Mouse (Mus musculus) erythroblast, embryonic 14.5 days (primary cell): Measurements from ENCODE around the gene Sbf2. TPM values are rescaled to one million over a fixed set of nuclear protein-coding genes. Genes with fewer than 3 reads are reported as not detected.
"Not testable (repeated sequence)": the region's sequence is repeated elsewhere in the genome, so short reads cannot be mapped to it uniquely, and the experiment has no call there.

Experiments used
- H3K27me3 ChIP-seq: 2 replicates; pipeline ENCODE4 v1.6.1; 2012; ENCODE audit warnings: inconsistent platforms; ENCODE audit not compliant: control insufficient read depth
- H3K36me3 ChIP-seq: 2 replicates; pipeline ENCODE4 v1.6.1; 2012; ENCODE audit warnings: mild to moderate bottlenecking, inconsistent platforms; ENCODE audit not compliant: control insufficient read depth
- H3K4me1 ChIP-seq: 2 replicates; pipeline ENCODE4 v1.6.1; 2012; ENCODE audit warnings: inconsistent platforms; ENCODE audit not compliant: control insufficient read depth
- H3K4me3 ChIP-seq: replicated peaks from 2 replicates; pipeline ENCODE3; 2012; ENCODE audit warnings: moderate library complexity, mild to moderate bottlenecking, inconsistent platforms
- H3K9me3 ChIP-seq: 2 replicates; pipeline ENCODE4 v1.6.1; 2012; ENCODE audit warnings: low read length, inconsistent platforms, mixed read lengths; ENCODE audit not compliant: control insufficient read depth
- GATA1 ChIP-seq: IDR thresholded peaks from 2 replicates; pipeline ENCODE4 v1.6.1; 2012; ENCODE audit warnings: low read length, inconsistent platforms, mixed read lengths
- TAL1 ChIP-seq: IDR thresholded peaks from 3 replicates; pipeline ENCODE4 v1.6.1; 2012; ENCODE audit warnings: low read length, inconsistent platforms, mixed read lengths
- polyA plus RNA-seq: library from polyadenylated mRNA; stranded (reverse); fragments of >175 nt; gene quantifications from 2 replicates; pipeline ENCODE4 v1.2.3, GENCODE M21; 2012

Sbf2 gene
- polyA plus RNA-seq, 1 experiment = not detected

DNA sequence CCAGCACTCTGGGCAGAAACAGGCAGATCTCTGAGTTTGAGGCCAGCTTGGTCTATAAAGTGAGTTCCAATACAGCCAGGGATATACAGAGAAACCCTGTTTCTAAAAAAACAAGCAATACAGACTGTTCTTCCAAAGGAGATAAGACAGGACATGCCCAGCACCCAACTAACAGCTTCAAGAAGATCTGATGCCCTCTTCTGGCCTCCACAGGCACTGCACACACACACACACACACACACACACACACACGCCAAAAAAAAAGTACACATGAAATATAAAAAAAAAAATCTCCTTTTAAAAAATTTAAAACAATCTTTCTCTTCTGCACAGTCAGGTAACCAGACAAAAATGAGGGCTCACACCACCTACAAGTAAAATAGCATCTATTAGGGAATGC, 7.8 kb downstream of the Sbf2 start:
- TF ChIP-seq TAL1 = no peak
- no peak for TF ChIP-seq GATA1
- peaks cover 8% of the 10 kb centered on the region for H3K27me3 ChIP-seq
- no peaks in the 10 kb centered on the region for H3K4me1 ChIP-seq
- no peak overlapping the region for H3K4me3 ChIP-seq
- H3K9me3 ChIP-seq = no peaks in the 10 kb centered on the region
- H3K36me3 ChIP-seq = no peaks in the 10 kb centered on the region

DNA sequence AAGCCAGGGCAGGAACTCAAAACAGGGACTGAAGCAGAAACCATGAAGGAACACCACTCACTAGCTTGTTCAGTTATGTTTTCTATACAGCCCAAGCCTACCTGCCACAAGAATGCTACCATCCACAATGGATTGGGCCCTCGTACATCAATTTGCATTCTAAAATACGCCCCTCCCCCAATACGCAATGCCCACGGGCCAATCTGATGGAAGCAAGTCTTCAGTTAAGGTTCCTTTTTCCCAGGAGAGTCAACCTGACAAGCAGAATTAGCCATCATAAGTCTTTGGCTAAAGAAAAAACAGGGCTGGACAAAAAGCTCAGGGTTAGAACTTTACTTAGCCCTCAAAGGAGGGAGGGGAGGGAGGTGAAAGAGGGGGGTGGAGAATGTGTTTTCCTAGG, 9.2 kb downstream of the Sbf2 start:
- no peak for TF ChIP-seq GATA1
- TF ChIP-seq TAL1 = no peak
- Histone ChIP-seq H3K9me3 (no peaks in the 10 kb centered on the region), H3K4me1 (no peaks in the 10 kb centered on the region), H3K27me3 (no peaks in the 10 kb centered on the region), H3K4me3 (no peak overlapping the region), H3K36me3 (no peaks in the 10 kb centered on the region)

DNA sequence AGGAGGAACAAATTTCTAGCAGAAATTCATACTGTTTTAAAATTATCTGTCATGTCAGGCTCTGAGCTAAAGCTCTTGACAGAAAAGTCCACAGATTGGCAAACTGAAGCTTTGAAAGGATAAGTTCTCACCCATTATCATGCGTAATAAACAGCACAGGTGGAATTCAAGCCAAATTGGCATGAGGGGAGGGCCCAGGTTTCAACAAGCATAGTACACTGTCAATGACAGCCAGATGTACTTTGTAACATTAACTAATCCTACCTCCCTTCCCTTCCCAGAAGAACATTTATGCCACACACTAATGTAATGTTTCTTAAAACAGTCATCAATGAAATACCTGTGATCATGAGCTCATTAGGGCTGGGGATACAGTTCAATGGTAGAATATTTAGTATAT, 17.6 kb downstream of the Sbf2 start:
- no peaks in the 10 kb centered on the region for H3K27me3 ChIP-seq
- H3K4me1 ChIP-seq = no peaks in the 10 kb centered on the region
- no peaks in the 10 kb centered on the region for H3K36me3 ChIP-seq
- no peak overlapping the region for H3K4me3 ChIP-seq
- TF ChIP-seq GATA1 = no peak
- no peak for TF ChIP-seq TAL1
- H3K9me3 ChIP-seq = no peaks in the 10 kb centered on the region

DNA sequence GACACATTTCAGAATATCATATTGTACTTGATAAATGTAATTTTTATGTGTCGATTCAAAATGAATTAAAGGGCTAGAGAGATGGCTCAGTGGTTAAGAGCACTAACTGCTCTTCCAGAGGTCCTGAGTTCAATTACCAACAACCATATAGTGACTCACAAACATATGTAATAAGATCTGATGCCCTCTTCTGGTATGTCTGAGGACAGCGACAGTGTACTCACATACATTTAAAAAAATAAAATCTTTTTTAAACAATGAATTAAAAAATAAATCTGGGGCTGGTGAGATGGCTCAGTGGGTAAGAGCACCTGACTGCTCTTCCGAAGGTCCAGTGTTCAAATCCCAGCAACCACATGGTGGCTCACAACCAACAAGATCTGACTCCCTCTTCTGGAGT, 20.7 kb downstream of the Sbf2 start:
- H3K27me3 ChIP-seq, H3K4me3 ChIP-seq, H3K4me1 ChIP-seq, H3K36me3 ChIP-seq, H3K9me3 ChIP-seq: not testable (repeated sequence)

DNA sequence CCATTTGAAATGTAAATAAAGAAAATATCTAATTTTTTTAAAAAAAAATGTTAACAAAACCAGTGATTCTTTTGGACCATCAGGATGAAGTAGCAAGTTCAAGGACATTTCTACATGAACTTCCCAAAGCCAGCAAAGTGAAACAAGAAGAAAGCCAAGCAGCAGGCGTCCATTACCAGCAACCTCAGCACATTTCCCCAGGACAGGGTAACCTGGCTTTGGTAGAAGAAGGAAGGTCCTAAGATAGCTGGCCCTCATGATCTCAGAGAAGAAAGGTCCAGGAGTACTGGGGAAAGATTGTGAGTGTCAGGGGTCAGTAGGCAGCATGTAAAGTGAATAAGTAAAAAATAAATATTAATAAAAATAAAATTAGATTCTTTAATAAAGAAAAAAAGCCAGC, 27.0 kb downstream of the Sbf2 start:
- Histone ChIP-seq H3K9me3 (no peaks in the 10 kb centered on the region), H3K4me1 (no peaks in the 10 kb centered on the region), H3K27me3 (no peaks in the 10 kb centered on the region), H3K36me3 (no peaks in the 10 kb centered on the region), H3K4me3 (no peak overlapping the region)
- TF ChIP-seq TAL1 = no peak
- TF ChIP-seq GATA1 = no peak

DNA sequence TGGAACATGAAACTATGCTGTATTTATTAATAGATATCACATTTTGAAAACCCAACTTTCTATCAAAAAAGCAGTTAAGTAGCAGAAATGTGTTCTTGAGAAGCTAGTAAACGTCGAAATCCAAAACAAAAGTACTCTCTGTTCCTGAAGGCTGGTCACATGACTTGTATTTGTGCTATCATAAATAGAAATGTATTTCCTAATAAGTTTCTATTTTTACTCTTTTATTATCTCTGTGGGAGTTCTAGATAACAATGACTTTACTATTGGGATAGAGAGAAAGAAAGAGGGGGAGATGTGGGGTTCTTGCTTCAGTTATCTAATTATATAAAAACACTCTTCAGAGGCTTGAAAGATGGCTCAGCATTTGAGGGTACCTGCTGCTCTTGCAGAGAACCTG, 29.5 kb downstream of the Sbf2 start:
- H3K4me1 ChIP-seq = no peaks in the 10 kb centered on the region
- TF ChIP-seq TAL1 (no peak), GATA1 (no peak)
- no peak overlapping the region for H3K4me3 ChIP-seq
- no peaks in the 10 kb centered on the region for H3K9me3 ChIP-seq
- no peaks in the 10 kb centered on the region for H3K27me3 ChIP-seq
- no peaks in the 10 kb centered on the region for H3K36me3 ChIP-seq

DNA sequence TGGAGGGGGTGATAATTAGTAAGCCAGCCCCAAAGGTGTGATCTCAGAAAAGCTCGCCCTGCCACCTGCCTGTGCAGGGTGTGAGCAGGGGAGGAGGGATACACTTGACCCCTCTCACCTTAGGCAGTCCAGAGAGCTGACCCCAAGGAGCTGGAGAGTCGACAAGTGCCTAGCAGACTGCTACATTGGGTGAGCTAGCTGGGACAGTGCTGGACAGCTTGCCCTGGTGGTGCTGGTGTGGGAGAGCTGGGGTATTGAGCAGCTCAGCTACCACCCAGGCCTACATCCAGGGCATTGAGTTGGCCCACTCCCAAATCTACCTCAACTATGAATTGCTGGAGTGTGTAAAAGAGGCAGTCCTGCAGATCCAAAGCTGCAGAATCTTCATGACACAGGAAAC, 30.6 kb downstream of the Sbf2 start:
- no peak overlapping the region for H3K4me3 ChIP-seq
- TF ChIP-seq GATA1 = no peak
- TF ChIP-seq TAL1 = no peak
- no peaks in the 10 kb centered on the region for H3K27me3 ChIP-seq
- no peaks in the 10 kb centered on the region for H3K36me3 ChIP-seq
- no peaks in the 10 kb centered on the region for H3K9me3 ChIP-seq
- no peaks in the 10 kb centered on the region for H3K4me1 ChIP-seq

DNA sequence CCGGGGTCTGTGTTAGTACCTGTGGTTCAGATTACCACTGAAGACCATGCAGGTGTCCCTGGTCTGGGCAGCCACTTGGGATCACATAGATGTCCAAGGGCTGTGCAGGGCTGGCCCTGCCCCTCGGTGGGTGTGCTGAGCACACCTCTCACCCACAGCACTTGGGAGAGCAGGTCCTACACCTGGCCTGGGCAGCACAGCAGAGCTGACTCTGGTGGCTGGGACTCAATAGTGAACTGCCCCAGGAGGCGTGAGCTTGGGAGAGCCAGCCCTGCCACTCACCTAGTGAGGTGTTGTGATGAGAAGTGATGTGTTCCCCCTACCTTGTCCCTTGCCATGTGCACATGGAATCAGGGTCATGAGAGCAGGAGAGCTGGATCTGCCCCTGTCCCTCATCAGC, 31.0 kb downstream of the Sbf2 start:
- Histone ChIP-seq H3K36me3 (no peaks in the 10 kb centered on the region), H3K9me3 (no peaks in the 10 kb centered on the region), H3K4me1 (no peaks in the 10 kb centered on the region), H3K4me3 (no peak overlapping the region), H3K27me3 (no peaks in the 10 kb centered on the region)
- no peak for TF ChIP-seq TAL1
- no peak for TF ChIP-seq GATA1

DNA sequence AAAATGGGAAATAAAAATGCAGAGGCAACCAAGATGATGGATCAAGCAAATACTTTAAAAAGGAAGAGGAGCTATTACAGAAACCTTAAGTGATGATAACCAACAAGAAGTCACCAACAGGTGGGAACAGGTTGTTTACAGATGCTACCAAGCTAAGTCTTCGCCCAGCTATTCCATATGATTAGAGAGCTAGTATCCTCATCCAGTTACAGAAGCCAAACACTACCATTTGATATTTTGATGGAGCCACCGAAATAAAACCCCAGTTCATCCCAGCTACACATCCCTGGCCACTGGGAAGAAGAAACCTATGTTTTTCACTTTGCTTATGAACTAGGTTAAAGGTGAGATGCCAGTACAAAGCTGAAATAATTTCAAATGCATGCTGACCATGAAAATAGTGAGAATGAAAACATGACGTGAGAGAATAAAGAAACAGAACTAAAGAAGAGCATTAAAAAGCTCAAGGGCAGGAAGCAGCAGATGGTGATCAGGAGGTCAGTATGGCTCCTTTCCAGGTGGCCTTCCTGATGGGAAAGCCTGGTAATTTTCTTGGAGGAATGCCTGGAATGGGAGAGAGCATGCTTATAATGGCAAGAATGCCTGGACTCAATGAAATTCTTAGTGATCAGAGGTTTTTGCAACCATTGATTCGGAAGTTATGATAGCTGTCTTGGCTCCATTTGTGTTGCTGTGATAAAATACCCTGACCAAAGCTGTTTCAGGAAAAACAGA, 48.7 kb downstream of the Sbf2 start:
- Histone ChIP-seq H3K9me3 (no peaks in the 10 kb centered on the region), H3K36me3 (no peaks in the 10 kb centered on the region), H3K4me1 (no peaks in the 10 kb centered on the region), H3K4me3 (no peak overlapping the region), H3K27me3 (no peaks in the 10 kb centered on the region)
- no peak for TF ChIP-seq GATA1
- TF ChIP-seq TAL1 = no peak

DNA sequence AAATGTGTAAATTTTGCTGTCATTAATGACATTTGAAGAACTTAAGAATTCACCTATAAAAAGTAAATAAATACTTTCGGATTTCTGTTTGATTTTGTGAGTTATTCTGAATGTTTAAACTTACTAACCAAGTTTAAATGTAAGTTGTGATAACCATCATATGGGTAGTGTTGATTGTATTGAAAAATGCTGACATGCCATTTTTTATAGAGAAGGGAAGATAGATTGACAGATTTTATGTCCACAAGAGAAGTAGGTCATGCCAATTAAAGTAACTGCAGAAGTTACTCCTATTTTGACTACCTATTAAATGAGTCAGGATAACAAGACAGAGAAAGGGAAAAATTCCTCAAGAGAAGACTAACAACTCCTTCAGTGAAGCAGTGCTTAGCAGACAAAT, 53.1 kb downstream of the Sbf2 start:
- TF ChIP-seq TAL1 (no peak), GATA1 (no peak)
- no peak overlapping the region for H3K4me3 ChIP-seq
- H3K27me3 ChIP-seq = no peaks in the 10 kb centered on the region
- no peaks in the 10 kb centered on the region for H3K9me3 ChIP-seq
- no peaks in the 10 kb centered on the region for H3K36me3 ChIP-seq
- H3K4me1 ChIP-seq = no peaks in the 10 kb centered on the region
